Mouse (Mus musculus): ENCODE results near the gene Coq5. TPM values are rescaled to one million over a fixed set of nuclear protein-coding genes. Genes with fewer than 3 reads are reported as not detected.
"Not testable (repeated sequence)": the region's sequence is repeated elsewhere in the genome, so short reads cannot be mapped to it uniquely, and the experiment has no call there.

Gene Coq5
- total RNA-seq, 2 experiments from 2014 or later, result 137 to 167 TPM

GRCm38 (mm10) chr5:115300792-115301614, 21.5 kb downstream of the Coq5 start, which contains the start of gene Dynll1:
Dynll1 (minus strand) TSS chr5:115300999.
- DNase-seq, result peak; percentile 100
- intact Hi-C loops (cut with DNase I), result loop anchor here (2.0 kb wide), 3 partner anchors 18 to 40 kb away; partner anchors contain the start of genes Gatc and Triap1

DNA sequence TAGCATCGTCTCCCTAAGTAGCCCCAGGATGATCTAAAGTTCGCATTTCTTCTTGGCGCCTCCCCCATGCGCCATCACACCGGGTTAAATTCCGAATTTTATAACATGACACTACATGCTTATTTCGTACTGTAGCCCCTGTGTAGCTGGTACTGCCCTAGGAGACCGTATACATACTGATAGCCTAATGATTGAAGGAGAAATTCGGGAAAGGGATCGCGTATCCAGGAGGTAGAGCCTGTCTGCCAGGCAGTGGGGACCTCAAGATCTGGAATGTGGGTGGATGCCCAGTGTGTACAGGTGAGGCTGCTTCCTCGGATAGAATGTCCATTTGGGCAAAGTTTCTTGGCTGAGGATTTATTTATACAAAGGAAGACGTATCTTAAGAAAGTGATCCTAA, 22.1 kb downstream of the Coq5 start:
- intact Hi-C loops (cut with DNase I), result loop anchor here (2.0 kb wide), 4 partner anchors 17 to 39 kb away; partner anchors contain the start of genes Gatc and Triap1
- DNase-seq, result no peak

GRCm38 (mm10) chr5:115302190-115302589, 22.7 kb downstream of the Coq5 start:
- DNase-seq, result not testable (repeated sequence)
- intact Hi-C loops (cut with DNase I), result loop anchor here (2.0 kb wide), 1 partner anchor 23 kb away; no protein-coding TSS in a partner anchor

GRCm38 (mm10) chr5:115312354-115312753, 32.9 kb downstream of the Coq5 start:
- intact Hi-C loops (cut with DNase I), result no loop called here
- DNase-seq, result no peak

GRCm38 (mm10) chr5:115312816-115313667, 33.6 kb downstream of the Coq5 start:
- intact Hi-C loops (cut with DNase I), result no loop called here
- no peak for DNase-seq

DNA sequence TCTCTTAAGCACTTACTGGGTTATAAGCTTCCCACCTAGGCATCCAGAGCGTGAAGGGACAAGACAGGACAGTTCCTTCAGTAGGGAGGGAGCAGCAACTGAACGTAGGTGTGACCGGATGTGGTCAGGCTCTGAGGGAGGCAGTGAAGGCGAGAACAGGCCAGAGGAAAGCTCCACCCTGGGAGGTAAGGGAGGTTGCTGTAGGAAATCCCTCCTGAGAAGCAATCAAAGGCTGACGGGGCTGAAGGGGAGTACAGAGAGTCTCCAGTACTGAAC, 34.1 kb downstream of the Coq5 start:
- intact Hi-C loops (cut with DNase I), result no loop called here
- DNase-seq, result no peak

DNA sequence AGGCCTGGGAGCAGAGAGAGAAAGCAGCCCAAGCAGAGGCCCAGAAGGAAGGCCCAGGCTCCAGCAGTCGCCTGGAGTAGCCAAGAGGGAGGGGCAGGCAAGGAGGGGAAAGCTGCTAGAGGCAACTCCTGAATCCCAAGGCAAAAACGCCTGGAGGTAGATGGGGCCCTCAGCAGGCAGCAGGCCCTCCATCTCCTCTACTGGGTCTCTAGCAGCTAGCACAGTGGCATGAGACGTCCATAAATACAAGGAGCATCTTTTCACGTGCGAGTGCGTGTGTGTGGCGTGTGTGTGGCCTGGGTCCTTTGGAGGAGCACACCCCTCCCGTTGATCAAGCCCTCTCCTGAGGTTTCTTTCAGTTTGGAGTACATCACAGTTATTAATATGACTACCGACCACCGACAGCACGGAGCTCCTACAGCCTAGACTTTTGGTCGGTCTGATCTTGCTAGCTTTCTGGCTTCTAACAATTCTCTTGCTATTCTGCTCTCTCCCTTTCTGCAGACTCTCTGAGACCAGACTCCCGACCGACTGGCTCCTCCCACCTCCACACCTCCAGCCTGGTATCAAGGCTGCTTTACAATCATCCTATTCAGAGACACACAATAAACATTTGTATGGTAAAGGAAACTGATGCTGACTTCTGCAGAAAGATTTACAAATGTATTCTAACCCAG, 37.6 kb downstream of the Coq5 start:
- intact Hi-C loops (cut with DNase I), result no loop called here
- DNase-seq, result no peak

- DNase-seq, result no peak
- intact Hi-C loops (cut with DNase I), result loop anchor here (2.0 kb wide), 1 partner anchor 17 kb away; the partner anchor contains the start of gene Dynll1
Measured at GRCm38 (mm10) chr5:115317645-115318328, 38.3 kb downstream of the Coq5 start.

GRCm38 (mm10) chr5:115319004-115319940, 39.8 kb downstream of the Coq5 start:
- intact Hi-C loops (cut with DNase I), result loop anchor here (2.0 kb wide), 1 partner anchor 18 kb away; the partner anchor contains the start of gene Dynll1
- DNase-seq, result peak; percentile 66 to 75

- DNase-seq, result no peak
- intact Hi-C loops (cut with DNase I), result loop anchor here (2.0 kb wide), 1 partner anchor 48 kb away; the partner anchor contains the start of gene Coq5
Measured at GRCm38 (mm10) chr5:115326256-115326831, 46.9 kb downstream of the Coq5 start.

- peak; percentile 97 to 98 for DNase-seq
- intact Hi-C loops (cut with DNase I), result loop anchor here (1.0 to 2.0 kb wide), 2 partner anchors 13 to 48 kb away; partner anchors contain the start of gene Coq5
Measured at GRCm38 (mm10) chr5:115326875-115327609, 47.6 kb downstream of the Coq5 start, which contains the start of gene Srsf9. Srsf9 (plus strand) TSS chr5:115327177.

DNA sequence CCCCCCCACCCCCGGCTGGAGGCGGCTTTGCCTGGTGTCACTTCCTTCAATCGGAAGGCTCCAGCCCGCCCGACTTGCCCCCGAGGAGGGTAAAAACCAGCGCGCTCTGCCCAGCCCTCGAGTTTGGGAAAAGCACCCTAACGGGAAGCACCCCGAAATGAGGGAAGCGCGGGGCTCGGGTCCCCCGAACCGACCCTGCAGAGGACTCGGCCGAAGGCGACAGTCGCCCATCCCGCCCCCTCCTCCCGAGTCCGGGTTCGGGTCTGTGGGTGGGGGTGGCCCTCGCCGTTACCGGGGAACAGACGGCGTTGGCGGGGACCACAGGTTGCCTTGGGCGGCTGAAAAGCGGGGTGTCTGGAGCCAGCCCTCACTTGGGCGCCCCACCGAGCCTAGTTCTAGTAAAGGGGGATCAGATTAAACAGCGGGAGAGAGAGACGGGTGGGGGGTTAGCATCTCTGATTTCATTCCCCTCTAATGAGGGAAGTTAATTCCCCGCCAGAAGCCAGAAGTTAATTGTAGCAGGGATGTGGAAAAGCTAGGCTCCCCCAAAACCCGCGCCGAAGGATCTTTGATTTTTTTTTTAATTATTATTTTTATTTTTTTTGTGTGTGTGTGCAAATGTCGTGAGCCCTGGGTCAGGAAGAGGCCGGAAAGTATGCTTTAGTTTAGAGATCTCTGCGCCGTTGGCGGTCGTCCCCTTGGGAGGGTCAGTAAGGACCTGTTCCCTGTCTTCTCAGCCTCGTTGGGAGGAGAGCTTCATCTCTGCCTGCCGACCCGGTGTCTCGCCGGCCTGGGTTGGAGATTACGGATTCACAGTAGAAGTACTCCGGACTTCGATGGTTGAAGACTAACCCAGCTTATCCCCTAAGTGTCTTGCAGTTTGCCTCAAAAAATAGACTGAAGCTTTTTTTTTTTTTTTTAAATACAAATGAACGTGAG, 48.4 kb downstream of the Coq5 start:
- intact Hi-C loops (cut with DNase I), result loop anchor here (1.0 to 2.0 kb wide), 2 partner anchors 12 to 49 kb away; partner anchors contain the start of gene Coq5
- DNase-seq, result peak; percentile 33 to 52

DNA sequence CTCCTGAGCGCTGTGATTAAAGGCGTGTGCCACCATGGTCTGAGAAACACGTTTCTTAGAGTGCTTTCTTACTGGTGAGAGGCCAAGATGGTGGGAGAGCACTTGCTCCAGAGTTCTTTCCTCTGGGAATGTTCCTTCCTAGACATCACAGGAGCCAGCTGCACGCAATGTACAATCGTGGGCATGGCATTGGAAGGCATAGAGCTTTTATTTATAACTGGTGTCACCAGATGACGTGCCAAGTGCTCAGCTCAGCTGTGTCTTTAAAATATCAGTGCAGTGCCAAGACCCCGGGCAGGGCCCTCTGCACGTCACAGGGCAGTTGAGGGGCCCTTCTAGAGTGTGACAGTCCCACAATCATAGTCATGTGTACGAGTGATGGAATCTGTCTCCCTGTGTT, 51.5 kb downstream of the Coq5 start:
- intact Hi-C loops (cut with DNase I), result no loop called here
- no peak for DNase-seq

- intact Hi-C loops (cut with DNase I), result no loop called here
- no peak for DNase-seq
Measured at GRCm38 (mm10) chr5:115333626-115334025, 54.2 kb downstream of the Coq5 start.

- intact Hi-C loops (cut with DNase I), result loop anchor here (1.0 to 2.0 kb wide), 3 partner anchors 13 to 67 kb away; partner anchors contain the start of genes Dynll1, Rnf10 and Srsf9
- no peak for DNase-seq
Measured at GRCm38 (mm10) chr5:115340007-115340406, 60.5 kb downstream of the Coq5 start.

- intact Hi-C loops (cut with DNase I), result loop anchor here (1.0 to 2.0 kb wide), 3 partner anchors 13 to 68 kb away; partner anchors contain the start of genes Dynll1, Rnf10 and Srsf9
- DNase-seq, result peak; percentile 89 to 92
Measured at GRCm38 (mm10) chr5:115340577-115341313, 61.3 kb downstream of the Coq5 start, which contains the start of the genes Gatc and Triap1. Gatc (minus strand) TSS chr5:115341178. Triap1 (plus strand) TSS chr5:115341225.
